Mouse (Mus musculus) neural tube, embryonic 15.5 days (tissue): Measurements from ENCODE around the gene Fto. TPM values are rescaled to one million over a fixed set of nuclear protein-coding genes. Genes with fewer than 3 reads are reported as not detected.

ENCODE experiments used
- ATAC-seq: fragments of 200-750 bp; cut with Nextera tagmentation; 2 replicates; pipeline ENCODE4 v1.8.0; 2017; ENCODE audit warnings: mild to moderate bottlenecking, moderate TSS enrichment, moderate library complexity; ENCODE audit not compliant: low FRiP score
- H3K27ac ChIP-seq: fragments of 300-500 bp; sonication (generic); replicated peaks from 2 replicates; pipeline ENCODE4 v1.5.1; 2015; ENCODE audit warnings: mild to moderate bottlenecking, inconsistent platforms
- H3K27me3 ChIP-seq: fragments of 300-500 bp; sonication (generic); replicated peaks from 2 replicates; pipeline ENCODE4 v1.6.1; 2015; ENCODE audit warnings: inconsistent platforms
- H3K36me3 ChIP-seq: fragments of 300-500 bp; sonication (generic); 2 replicates; pipeline ENCODE4 v1.6.1; 2015; ENCODE audit warnings: inconsistent platforms
- H3K4me1 ChIP-seq: fragments of 300-500 bp; sonication (generic); 2 replicates; pipeline ENCODE4 v1.6.1; 2015; ENCODE audit warnings: inconsistent platforms
- H3K4me2 ChIP-seq: fragments of 300-500 bp; sonication (generic); 2 replicates; pipeline ENCODE4 v1.6.1; 2015; ENCODE audit warnings: inconsistent platforms, mild to moderate bottlenecking, moderate library complexity
- H3K4me3 ChIP-seq: fragments of 300-500 bp; sonication (generic); replicated peaks from 2 replicates; pipeline ENCODE4 v1.5.1; 2015; ENCODE audit warnings: mild to moderate bottlenecking, inconsistent platforms
- H3K9ac ChIP-seq: fragments of 300-500 bp; sonication (generic); replicated peaks from 2 replicates; pipeline ENCODE4 v1.6.1; 2015; ENCODE audit warnings: mild to moderate bottlenecking, inconsistent platforms
- H3K9me3 ChIP-seq: fragments of 300-500 bp; sonication (generic); replicated peaks from 2 replicates; pipeline ENCODE4 v1.6.1; 2016; ENCODE audit warnings: inconsistent platforms
- WGBS: fragments of 180-500 bp; shearing (Covaris S2); methylation state at CpG from one replicate; pipeline ENCODE4 v1.1.7; 2015; ENCODE audit warnings: mixed read lengths; 5-methylcytosine and 5-hydroxymethylcytosine counted together
- polyA plus RNA-seq: library from polyadenylated mRNA; unstranded; fragments of >200 nt; fragmentation: Nextera tagmentation; extraction: Ambion mirVana; gene quantifications from 2 replicates; pipeline ENCODE4 v1.2.1, GENCODE M21; 2015

Fto gene
- polyA plus RNA-seq, 1 experiment from 2014 or later: 135 TPM

DNA sequence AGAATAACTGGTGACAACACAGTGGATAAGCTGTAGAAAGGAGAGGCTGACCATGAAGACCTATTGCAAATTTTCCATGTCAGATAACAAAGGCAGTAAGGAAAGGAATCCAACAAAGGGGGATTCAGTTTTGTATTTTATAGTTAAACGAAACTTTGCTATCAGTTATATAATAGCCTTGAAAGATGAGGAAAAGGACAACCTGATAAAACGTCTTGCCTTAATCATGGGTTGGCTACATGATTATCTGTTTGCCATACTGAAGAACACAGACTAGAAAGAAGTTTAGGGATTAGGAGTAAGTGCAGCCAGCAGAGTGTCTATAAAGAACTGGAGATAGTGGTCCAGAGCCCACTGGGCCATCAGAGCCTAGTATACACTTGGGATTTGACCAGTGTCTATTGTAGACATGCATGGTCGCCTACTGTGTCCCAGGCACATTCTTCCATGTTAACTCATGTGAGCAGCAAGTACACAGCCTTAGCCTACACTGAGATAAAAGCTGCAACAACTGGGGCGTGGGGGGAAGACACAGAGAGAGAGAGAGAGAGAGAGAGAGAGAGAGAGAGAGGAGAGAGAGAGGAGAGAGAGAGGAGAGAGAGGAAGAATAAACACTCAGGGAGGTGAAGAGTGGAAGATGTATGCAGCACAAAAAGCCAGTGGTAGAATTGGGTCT, 192.8 kb downstream of the Fto start:
- 89% methylated on average over 4 of the region's 4 CpGs for WGBS
- no peak overlapping the region for H3K27ac ChIP-seq
- no peaks in the 10 kb centered on the region for H3K36me3 ChIP-seq
- H3K9ac ChIP-seq: no peak overlapping the region
- H3K27me3 ChIP-seq: peaks cover 4% of the 10 kb centered on the region; the same call in 1 of the 2 replicates
- no peaks in the 10 kb centered on the region for H3K9me3 ChIP-seq
- H3K4me3 ChIP-seq: no peak overlapping the region
- no peak for ATAC-seq
- H3K4me1 ChIP-seq: peaks cover 20% of the 10 kb centered on the region
- H3K4me2 ChIP-seq: no peak overlapping the region

GRCm38 (mm10) chr8:91506682-91507257, 193.4 kb downstream of the Fto start:
- 79% methylated on average over 6 of the region's 6 CpGs for WGBS

GRCm38 (mm10) chr8:91507681-91508097, 194.4 kb downstream of the Fto start:
- no peak overlapping the region for H3K27ac ChIP-seq
- peaks cover 8% of the 10 kb centered on the region; the same call in 1 of the 2 replicates for H3K27me3 ChIP-seq
- no peak overlapping the region for H3K4me2 ChIP-seq
- H3K9ac ChIP-seq: no peak overlapping the region
- H3K9me3 ChIP-seq: no peaks in the 10 kb centered on the region
- no peaks in the 10 kb centered on the region for H3K36me3 ChIP-seq
- 78% methylated on average over 7 of the region's 7 CpGs for WGBS
- no peak for ATAC-seq
- H3K4me3 ChIP-seq: no peak overlapping the region
- H3K4me1 ChIP-seq: peaks cover 14% of the 10 kb centered on the region

More at GRCm38 (mm10) chr8:91506682-91507257, 193.4 kb downstream of the Fto start:
- Histone ChIP-seq H3K4me3 (no peak overlapping the region), H3K4me2 (no peak overlapping the region), H3K27ac (no peak overlapping the region), H3K9ac (no peak overlapping the region), H3K27me3 (peaks cover 8% of the 10 kb centered on the region; the same call in 1 of the 2 replicates), H3K36me3 (no peaks in the 10 kb centered on the region), H3K9me3 (no peaks in the 10 kb centered on the region), H3K4me1 (peaks cover 20% of the 10 kb centered on the region)
- ATAC-seq: no peak

DNA sequence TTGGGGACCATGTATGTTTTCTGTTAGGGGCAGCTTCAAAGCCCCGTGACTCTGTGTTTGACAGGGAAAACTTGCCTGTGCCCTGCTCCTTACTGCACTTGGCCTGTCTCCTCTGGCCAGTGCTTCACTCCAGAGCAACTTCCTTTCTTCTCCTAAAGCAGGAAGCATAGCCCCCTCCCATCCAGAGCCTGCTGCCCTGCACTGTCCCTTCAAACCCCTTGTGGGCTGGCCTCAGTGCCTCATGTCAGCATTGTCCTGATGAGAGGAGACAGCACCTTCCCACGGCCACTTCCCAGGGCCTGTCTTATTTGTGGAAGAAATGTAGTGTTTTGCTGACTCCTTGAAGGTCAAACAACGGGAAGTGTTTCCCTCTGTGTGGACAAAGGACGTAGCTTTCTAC, 195.0 kb downstream of the Fto start:
- WGBS: 46% methylated on average over 4 of the region's 4 CpGs
- Histone ChIP-seq H3K4me1 (peaks cover 11% of the 10 kb centered on the region), H3K9ac (no peak overlapping the region), H3K9me3 (no peaks in the 10 kb centered on the region), H3K36me3 (no peaks in the 10 kb centered on the region), H3K27me3 (peaks cover 8% of the 10 kb centered on the region; the same call in 1 of the 2 replicates), H3K27ac (no peak overlapping the region), H3K4me2 (no peak overlapping the region), H3K4me3 (no peak overlapping the region)
- no peak for ATAC-seq

DNA sequence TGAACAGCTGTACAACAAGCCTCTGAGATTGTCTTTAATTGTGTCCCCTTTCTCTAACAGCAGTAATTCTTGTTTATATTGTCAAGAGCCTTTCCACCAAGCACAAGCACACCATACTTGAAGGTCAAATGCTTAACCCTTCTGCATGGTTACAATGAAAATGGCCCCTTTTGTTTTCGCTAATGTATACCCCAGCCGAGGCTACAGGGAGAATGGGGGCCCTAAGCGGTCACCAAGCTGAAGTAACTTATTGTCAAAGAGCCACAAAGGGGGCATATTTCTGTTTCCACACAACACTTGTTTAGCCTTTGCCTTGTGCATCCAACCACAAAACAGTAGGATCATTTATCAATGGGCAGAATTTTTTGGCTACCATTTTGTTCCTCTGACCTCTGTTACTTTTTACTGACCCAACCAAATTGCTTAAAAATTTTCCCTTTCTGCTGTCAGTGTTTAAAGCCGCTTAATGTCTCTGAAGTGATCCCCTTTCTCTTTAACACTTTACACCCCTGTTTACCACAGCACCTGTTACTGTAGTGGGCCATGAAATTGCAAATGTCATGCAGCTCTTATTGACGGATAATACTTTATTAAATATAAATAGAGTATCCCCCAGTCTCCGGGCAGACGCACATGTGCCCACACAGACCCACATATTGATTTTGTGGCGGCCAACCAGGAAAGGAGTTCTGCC, 196.0 kb downstream of the Fto start:
- H3K9me3 ChIP-seq: no peaks in the 10 kb centered on the region
- H3K27ac ChIP-seq: no peak overlapping the region
- H3K27me3 ChIP-seq: peaks cover 12% of the 10 kb centered on the region
- no peak overlapping the region for H3K4me3 ChIP-seq
- H3K4me2 ChIP-seq: no peak overlapping the region
- no peak overlapping the region for H3K9ac ChIP-seq
- no peak for ATAC-seq
- peaks cover 5% of the 10 kb centered on the region; the same call in 1 of the 2 replicates for H3K4me1 ChIP-seq
- WGBS: 24% methylated on average over 8 of the region's 8 CpGs
- H3K36me3 ChIP-seq: no peaks in the 10 kb centered on the region

- H3K9ac ChIP-seq: no peak overlapping the region
- H3K4me1 ChIP-seq: peaks cover 4% of the 10 kb centered on the region; the same call in 1 of the 2 replicates
- no peak for ATAC-seq
- no peak overlapping the region for H3K4me2 ChIP-seq
- no peak overlapping the region for H3K27ac ChIP-seq
- no peak overlapping the region for H3K4me3 ChIP-seq
- WGBS: 30% methylated on average over 6 of the region's 6 CpGs
- peaks cover 17% of the 10 kb centered on the region for H3K27me3 ChIP-seq
- no peaks in the 10 kb centered on the region for H3K9me3 ChIP-seq
- no peaks in the 10 kb centered on the region for H3K36me3 ChIP-seq
These were observed 196.6 kb downstream of the Fto start for GRCm38 (mm10) chr8:91509900-91510260.

GRCm38 (mm10) chr8:91510716-91511115, 197.4 kb downstream of the Fto start:
- H3K4me1 ChIP-seq: peaks cover 8% of the 10 kb centered on the region; the same call in 1 of the 2 replicates
- H3K9ac ChIP-seq: no peak overlapping the region
- no peaks in the 10 kb centered on the region for H3K9me3 ChIP-seq
- no peaks in the 10 kb centered on the region for H3K36me3 ChIP-seq
- no peak overlapping the region for H3K27ac ChIP-seq
- no peak overlapping the region for H3K4me2 ChIP-seq
- 39% methylated on average over 5 of the region's 5 CpGs for WGBS
- no peak overlapping the region for H3K4me3 ChIP-seq
- H3K27me3 ChIP-seq: peaks cover 21% of the 10 kb centered on the region
- no peak for ATAC-seq

GRCm38 (mm10) chr8:91511943-91512342, 198.6 kb downstream of the Fto start:
- peaks cover 21% of the 10 kb centered on the region for H3K27me3 ChIP-seq

DNA sequence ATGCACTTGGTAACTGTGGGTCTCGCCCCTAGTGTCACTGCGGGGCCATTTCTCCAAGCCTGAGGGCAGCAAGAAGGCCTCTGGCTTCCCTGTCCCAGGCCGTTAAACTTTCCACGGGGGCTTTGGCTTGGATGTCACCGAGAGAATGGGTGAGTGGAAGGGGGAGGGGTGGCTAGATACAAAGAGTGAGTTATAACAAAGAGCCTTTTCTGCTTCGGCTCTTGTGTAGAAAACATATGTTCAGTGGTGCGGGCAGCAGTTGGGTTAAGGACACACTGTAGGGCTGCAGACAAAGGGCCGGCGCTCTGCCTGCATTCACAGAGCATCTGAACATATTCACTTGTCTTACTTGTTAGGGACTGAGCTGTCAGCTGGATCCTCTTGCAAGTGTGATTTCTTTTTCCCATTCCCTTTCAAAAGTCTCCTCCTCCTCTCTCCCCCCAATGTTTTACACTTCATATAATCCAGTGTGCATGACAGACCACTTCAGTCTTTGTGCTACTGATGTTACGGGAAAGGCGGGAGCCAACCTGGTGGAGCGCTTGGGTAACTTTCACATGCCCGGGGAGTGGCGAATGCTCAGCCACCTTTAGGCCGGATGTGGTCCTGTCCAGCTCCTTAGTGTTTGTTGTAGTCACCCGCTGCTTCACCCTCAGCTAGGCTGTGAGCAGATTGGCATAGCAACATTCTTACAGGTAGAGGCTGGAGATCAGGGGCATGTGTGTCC, 201.6 kb downstream of the Fto start:
- H3K27me3 ChIP-seq: peaks cover 21% of the 10 kb centered on the region
- no peak overlapping the region for H3K4me3 ChIP-seq
- no peak overlapping the region for H3K9ac ChIP-seq
- no peaks in the 10 kb centered on the region for H3K36me3 ChIP-seq
- ATAC-seq: no peak
- peaks cover 31% of the 10 kb centered on the region for H3K4me1 ChIP-seq
- no peak overlapping the region for H3K27ac ChIP-seq
- 24% methylated on average over 16 of the region's 16 CpGs for WGBS
- no peaks in the 10 kb centered on the region for H3K9me3 ChIP-seq
- H3K4me2 ChIP-seq: no peak overlapping the region

More at GRCm38 (mm10) chr8:91511943-91512342, 198.6 kb downstream of the Fto start:
- Histone ChIP-seq H3K4me2 (no peak overlapping the region), H3K36me3 (no peaks in the 10 kb centered on the region), H3K4me1 (peaks cover 16% of the 10 kb centered on the region), H3K9ac (no peak overlapping the region), H3K27ac (no peak overlapping the region), H3K9me3 (no peaks in the 10 kb centered on the region), H3K4me3 (no peak overlapping the region)
- no peak for ATAC-seq
- WGBS: 92% methylated on average over 4 of the region's 4 CpGs

- WGBS: 11% methylated on average over 7 of the region's 7 CpGs
- H3K4me1 ChIP-seq: peaks cover 31% of the 10 kb centered on the region
- no peaks in the 10 kb centered on the region for H3K36me3 ChIP-seq
- H3K9me3 ChIP-seq: no peaks in the 10 kb centered on the region
- H3K4me3 ChIP-seq: no peak overlapping the region
- 0 out of 2 replicates have a peak overlapping the region, but pooled peaks have one; percentile 9 for H3K27ac ChIP-seq
- H3K4me2 ChIP-seq: no peak overlapping the region
- no peak overlapping the region for H3K9ac ChIP-seq
- H3K27me3 ChIP-seq: peaks cover 25% of the 10 kb centered on the region
- no peak for ATAC-seq
These were observed 203.1 kb downstream of the Fto start for GRCm38 (mm10) chr8:91516422-91516821.

DNA sequence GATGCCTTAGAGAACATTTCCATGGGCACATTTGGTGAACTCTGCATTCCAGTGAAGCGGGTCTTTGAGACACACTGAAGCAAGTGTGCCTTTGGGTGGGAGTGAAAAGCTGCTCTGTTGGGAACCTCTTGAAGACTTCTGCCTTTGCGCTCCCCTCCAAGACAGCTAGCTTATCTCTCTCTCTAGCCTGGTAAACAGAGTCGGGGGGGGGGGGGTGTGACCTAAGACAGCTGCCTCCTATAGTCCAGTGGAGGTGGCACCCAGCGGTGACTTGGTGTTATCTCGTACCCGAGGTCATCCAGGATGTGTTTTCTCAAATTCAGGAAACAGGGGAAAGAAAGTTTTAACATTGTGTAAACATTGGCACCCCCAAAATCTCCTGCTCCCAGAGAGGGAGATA, 204.8 kb downstream of the Fto start:
- Histone ChIP-seq H3K9ac (no peak overlapping the region), H3K4me2 (no peak overlapping the region), H3K27me3 (peaks cover 32% of the 10 kb centered on the region), H3K4me1 (peaks cover 32% of the 10 kb centered on the region), H3K9me3 (no peaks in the 10 kb centered on the region), H3K36me3 (no peaks in the 10 kb centered on the region), H3K27ac (no peak overlapping the region), H3K4me3 (no peak overlapping the region)
- no peak for ATAC-seq
- 26% methylated on average over 6 of the region's 6 CpGs for WGBS
